Mouse (Mus musculus): Measurements from ENCODE around the gene Larp1.

The Larp1 gene

DNA sequence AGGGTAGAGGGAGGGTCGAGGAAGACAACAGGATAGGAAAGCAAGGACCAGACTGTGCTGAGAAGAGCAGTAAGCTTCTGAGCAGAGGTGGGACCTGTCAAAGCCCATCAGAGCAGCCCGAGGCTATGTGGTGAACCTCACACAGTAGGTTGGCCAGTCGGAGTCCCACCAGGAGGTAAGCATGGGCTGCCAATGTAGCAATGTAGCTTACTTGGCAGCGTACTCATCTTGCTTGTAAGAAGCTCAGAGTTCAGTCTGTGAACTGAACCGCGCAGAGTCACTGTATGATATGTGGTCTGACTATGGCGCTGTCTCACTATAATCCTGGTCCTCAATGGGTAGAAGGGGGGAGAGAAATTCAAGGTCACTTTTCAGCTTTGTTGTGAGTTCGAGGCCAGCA, 5.7 kb upstream of the Larp1 start:
- no peak for DNase-seq (ENCODE audit: low spot score)

GRCm38 (mm10) chr11:58003734-58004133, 5.1 kb upstream of the Larp1 start:
- no peak for DNase-seq (ENCODE audit: low spot score)

GRCm38 (mm10) chr11:58005110-58005509, 3.8 kb upstream of the Larp1 start:
- DNase-seq (ENCODE audit: low spot score) = no peak

DNA sequence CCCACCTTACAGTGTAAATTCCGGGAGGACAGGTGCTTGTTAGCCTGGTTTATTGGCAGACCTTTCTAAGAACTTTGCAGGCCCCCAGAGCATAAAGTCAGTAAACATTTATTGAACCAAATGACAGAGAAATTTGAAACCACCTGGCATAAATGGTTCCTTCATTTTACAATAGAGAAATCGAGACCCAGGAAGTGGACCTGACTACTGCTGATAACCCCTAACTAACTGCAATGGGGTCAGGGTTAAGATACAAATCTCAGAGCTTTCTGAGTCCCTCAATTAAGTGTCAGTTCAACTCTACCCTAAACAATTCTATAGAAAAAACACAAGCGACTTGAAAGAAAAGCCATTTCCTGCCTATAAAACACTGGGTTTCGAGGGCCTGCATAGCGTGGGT, 851 bp upstream of the Larp1 start:
- DNase-seq (ENCODE audit: low spot score) = no peak

DNA sequence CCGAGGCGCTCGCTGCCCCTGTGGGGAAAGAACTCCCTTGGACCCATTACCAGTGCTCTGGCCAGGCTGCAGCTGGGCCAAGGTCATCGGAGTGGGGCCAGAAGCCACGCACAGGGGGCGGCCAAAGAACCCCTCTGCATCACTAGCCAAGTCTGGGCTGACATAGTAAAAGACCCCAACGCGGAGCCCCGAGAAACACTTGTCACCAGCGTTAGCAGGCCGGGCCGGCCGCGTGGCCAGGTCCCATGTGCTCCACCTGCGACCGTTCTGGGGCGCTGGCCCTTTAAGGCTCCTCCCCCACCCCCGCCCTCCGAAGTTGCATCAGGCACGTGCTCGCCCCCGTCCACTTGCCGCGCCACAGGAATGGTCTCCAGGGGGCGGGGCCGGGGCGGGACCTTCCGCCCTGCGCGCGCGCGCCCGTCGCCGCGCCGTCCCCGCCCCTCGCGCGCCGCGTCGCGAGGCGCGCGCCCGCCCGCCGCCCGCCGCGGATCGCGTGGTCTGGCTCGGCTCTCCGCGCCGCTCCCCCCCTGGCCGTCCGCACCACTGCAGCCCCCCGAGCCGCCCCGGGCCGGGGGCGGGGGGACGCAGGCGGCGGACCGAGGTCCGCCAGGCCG, 320 bp upstream of the Larp1 start:
- peak; percentile 79 for DNase-seq (ENCODE audit: low spot score)

GRCm38 (mm10) chr11:58009516-58010141, 765 bp downstream of the Larp1 start:
- peak; percentile 62 for DNase-seq (ENCODE audit: low spot score)

- peak; percentile 52 for DNase-seq (ENCODE audit: low spot score)
Observed at GRCm38 (mm10) chr11:58010226-58010781, 1.4 kb downstream of the Larp1 start.

DNA sequence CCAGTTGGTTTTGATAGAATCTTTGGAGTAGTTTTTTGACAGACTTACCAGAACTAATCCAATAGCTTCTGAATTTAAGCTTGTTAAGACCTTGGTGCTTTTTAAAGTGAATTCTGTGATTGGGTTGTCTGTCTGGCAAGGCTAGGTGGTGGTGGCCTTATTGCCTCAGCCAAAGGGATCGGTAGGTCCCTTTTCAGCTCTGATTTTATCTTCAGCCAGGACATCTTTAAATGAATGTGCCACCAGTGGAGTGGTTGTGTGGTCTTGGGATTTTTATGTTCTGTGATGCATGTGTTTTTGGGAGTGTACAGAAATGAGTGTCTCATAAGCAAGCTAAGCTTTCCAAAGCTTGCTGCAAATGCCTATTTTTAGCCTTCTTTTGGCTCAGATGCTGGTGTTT, 2.1 kb downstream of the Larp1 start:
- DNase-seq (ENCODE audit: low spot score) = no peak

DNA sequence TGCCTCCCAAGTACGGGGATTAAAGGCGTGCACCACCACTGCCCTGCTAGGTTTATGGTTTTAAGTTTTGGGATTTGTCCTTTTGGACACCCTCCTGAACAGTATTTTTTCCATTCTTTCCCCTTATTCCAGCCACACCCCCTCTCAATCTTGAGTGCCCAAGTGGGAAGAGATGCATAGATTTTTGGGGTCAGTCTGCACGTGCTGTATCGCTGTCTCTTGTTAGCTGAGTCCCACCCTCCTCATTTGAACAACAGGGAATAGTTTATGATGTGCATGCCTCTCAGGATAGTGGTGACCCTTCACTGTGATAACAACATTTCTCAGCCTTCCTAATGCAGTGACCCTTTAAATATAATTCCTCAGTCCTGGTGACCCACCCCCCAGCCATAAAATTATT, 2.9 kb downstream of the Larp1 start:
- DNase-seq (ENCODE audit: low spot score) = no peak

DNA sequence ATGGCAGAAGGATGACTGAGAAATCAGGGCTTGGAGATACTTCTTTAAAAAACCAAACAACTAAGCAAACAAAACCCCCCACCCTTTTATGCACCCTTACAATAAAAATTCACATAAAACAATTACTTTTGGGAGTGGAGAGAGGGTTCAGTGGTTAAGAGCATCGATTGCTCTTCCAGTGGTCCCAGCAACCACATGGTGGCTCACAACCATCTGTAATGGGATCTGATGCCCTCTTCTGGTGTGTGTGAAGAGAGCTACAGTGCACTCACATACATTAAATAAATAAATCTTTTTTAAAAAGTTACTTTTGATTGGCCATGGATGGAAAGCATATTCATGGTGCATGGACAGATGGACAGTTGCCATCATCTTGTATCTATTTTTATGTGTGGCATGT, 3.8 kb downstream of the Larp1 start:
- no peak for DNase-seq (ENCODE audit: low spot score)

DNA sequence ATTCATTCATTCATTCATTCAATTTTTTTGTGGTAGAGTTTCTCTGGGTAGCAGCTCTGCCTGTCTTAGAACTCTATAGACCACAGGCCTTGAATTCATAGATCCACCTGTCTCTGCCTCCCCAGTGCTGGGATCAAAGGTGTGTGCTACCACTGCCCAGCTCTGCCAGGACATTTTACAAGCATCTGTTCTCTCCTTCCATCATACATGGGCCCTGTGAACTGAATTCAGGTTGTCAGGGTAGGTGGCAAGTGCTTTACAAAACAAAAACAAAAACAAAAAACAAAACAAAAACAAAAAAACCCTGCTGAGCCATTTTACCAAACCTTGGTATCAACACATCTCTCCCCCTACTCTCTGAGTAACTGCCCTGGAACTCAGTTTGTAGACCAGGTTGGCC, 4.2 kb downstream of the Larp1 start:
- no peak for DNase-seq (ENCODE audit: low spot score)

DNA sequence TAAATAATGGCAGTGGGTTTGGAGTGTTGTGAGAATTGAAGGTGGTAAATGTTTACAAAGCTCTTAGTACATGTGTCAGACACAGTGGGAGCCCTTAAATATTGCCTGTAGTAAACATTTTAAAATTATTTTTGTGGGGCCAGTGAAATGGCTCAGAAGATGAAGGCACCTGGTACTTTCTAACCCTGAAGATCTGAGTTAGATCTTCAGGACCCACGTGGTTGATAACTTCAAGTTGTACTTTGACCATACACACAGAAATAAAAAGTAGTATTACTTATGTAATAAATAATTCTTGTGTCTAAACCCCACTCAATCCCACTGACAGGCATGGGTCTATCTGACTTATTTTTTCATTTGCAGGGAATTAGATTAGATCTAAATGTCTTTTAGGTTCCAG, 5.7 kb downstream of the Larp1 start:
- no peak for DNase-seq (ENCODE audit: low spot score)

DNA sequence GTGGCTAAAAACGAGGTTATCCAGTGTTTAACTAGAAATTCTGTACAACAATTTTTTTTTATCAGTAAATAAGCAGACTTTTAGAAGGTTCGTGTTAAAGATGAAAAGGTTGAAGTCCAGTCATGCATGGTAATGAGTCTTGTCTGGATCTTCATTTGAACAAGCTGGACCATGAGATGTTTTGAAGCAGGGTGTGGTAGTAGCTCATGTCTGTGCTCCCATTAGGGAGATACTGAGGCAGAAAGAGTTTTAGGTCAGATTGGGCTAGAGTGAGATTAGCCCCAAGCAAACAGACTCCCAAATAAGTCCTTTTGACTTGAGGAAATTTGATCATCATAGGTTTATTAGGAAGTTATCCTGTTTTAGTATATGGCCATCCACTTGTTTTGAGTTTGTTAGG, 6.5 kb downstream of the Larp1 start:
- DNase-seq (ENCODE audit: low spot score) = no peak

DNA sequence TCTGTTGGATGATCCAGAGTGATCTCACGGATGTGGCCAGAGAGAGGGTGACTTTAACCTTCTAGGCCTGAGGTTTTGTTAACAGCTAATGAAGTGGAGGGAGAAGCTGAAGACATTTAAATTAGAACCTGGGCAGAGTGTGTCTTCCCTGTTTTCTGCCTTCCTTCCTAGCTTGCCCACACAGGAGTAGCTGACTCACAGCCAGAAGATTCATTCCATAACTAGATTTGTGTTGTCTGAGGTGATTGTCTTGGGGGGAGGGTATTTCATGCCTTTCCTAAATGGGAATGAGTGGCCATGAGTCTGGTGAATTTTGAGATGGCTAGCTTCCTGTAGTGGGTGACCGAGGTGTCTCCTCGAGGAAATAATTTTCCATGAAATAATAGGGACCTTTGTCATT, 7.5 kb downstream of the Larp1 start:
- no peak for DNase-seq (ENCODE audit: low spot score)

DNA sequence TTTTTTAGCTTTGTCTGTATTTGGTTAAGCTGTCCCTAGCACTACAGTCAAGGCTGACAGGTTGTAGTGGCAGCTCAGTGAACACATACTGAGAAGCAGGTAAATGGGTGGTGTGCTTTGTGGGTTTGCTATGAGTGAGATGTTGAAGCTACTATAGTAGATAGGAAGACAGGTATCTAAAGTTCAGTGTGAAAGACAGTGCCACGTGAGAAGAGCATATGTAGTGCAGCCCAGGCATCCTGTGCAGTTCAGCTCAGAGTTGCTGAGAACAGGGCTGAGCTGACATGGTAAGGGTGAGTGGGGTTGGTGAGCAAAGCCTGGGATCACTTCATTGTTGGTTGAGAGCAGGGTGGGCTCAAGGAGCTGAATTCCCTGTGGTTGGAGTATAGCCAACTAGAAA, 8.6 kb downstream of the Larp1 start:
- DNase-seq (ENCODE audit: low spot score) = no peak

- DNase-seq (ENCODE audit: low spot score) = no peak
Observed at GRCm38 (mm10) chr11:58018287-58018686, 9.4 kb downstream of the Larp1 start.

DNA sequence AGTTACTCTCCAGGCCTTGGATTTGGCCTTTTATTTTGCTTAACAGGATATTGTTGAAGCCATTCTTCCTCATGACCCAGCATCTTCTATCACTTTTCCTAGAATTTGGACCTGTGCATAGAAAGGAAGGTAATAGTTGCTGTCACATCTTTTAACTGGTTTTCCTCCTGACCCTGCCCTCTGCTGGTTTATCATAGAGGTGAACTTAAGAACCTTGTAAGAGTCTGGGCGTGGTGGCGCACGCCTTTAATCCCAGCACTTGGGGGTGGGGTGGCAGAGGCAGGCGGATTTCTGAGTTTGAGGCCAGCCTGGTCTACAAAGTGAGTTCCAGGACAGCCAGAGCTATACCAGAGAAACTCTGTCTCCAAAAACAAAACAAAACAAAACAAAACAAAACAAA, 9.8 kb downstream of the Larp1 start:
- DNase-seq (ENCODE audit: low spot score) = no peak

- no peak for DNase-seq (ENCODE audit: low spot score)
Observed at GRCm38 (mm10) chr11:58021095-58021494, 12.2 kb downstream of the Larp1 start.

DNA sequence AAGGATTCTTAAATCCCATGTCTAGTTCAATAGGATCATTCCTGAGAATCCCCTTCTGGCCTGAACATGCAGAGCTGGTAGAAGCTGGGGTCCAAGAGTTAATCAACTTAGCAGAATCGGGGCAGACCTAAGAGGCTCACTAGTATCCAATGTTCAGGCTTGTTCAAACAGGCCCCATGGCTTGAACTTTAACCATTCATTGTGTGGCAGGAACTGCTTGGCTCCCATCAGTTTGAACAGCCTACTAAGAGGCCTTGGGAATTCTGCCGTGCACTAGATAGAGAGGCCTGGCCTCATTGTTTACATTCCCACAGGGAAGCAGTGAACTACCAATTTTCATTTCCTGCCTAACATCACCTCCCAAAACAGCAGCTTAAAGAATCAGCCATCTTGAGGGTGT, 12.8 kb downstream of the Larp1 start:
- DNase-seq (ENCODE audit: low spot score) = no peak

GRCm38 (mm10) chr11:58024271-58024670, 15.4 kb downstream of the Larp1 start:
- no peak for DNase-seq (ENCODE audit: low spot score)

DNA sequence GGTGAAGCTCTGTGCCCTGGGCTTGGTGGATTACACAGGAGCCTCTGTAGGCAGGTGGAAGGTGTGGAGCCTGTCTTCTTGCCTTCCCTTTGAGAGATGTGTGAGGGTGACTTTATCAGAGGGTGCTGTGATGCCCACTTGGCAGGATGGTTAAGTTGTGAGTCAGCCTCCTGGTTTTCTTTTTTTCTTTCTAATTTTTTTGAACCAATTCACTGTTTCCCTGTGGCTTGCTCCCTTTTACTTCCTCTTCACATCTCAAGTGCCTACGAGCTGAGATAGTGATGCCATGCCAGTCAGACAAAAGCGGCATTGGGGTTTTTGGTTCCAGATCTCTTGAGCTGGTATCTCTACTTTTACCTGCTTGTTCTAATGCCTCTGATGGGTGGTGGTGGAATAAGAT, 15.8 kb downstream of the Larp1 start:
- DNase-seq (ENCODE audit: low spot score) = no peak

- DNase-seq (ENCODE audit: low spot score) = no peak
Observed at GRCm38 (mm10) chr11:58025881-58026280, 17.0 kb downstream of the Larp1 start.

GRCm38 (mm10) chr11:58026337-58026736, 17.5 kb downstream of the Larp1 start:
- no peak for DNase-seq (ENCODE audit: low spot score)

GRCm38 (mm10) chr11:58026860-58027259, 18.0 kb downstream of the Larp1 start:
- DNase-seq (ENCODE audit: low spot score) = peak; percentile 26
